Mouse (Mus musculus) liver, embryonic 15.5 days (tissue): ENCODE measurements around the gene Smdt1. TPM values are rescaled to one million over a fixed set of nuclear protein-coding genes. Genes with fewer than 3 reads are reported as not detected.

ENCODE experiments used
- ATAC-seq: fragments of 200-750 bp; cut with Nextera tagmentation; 2 replicates; pipeline ENCODE4 v1.8.0; 2017; ENCODE audit warnings: moderate number of reproducible peaks, mild to moderate bottlenecking, moderate library complexity; ENCODE audit not compliant: insufficient read depth
- H3K27ac ChIP-seq: fragments of 300-500 bp; sonication (generic); replicated peaks from 2 replicates; pipeline ENCODE4 v1.5.1; 2015; ENCODE audit warnings: mild to moderate bottlenecking, inconsistent platforms
- H3K27me3 ChIP-seq: fragments of 300-500 bp; sonication (generic); 2 replicates; pipeline ENCODE4 v1.6.1; 2015; ENCODE audit warnings: mild to moderate bottlenecking, inconsistent platforms
- H3K36me3 ChIP-seq: fragments of 300-500 bp; sonication (generic); replicated peaks from 2 replicates; pipeline ENCODE4 v1.6.1; 2015; ENCODE audit warnings: moderate library complexity, mild to moderate bottlenecking, inconsistent platforms
- H3K4me1 ChIP-seq: fragments of 300-500 bp; sonication (generic); replicated peaks from 2 replicates; pipeline ENCODE4 v1.6.1; 2015; ENCODE audit warnings: inconsistent platforms
- H3K4me2 ChIP-seq: fragments of 300-500 bp; sonication (generic); 2 replicates; pipeline ENCODE4 v1.6.1; 2015; ENCODE audit warnings: moderate library complexity, mild to moderate bottlenecking, inconsistent platforms
- H3K4me3 ChIP-seq: fragments of 300-500 bp; sonication (generic); replicated peaks from 2 replicates; pipeline ENCODE4 v1.5.1; 2015; ENCODE audit warnings: mild to moderate bottlenecking, inconsistent platforms
- H3K9ac ChIP-seq: fragments of 300-500 bp; sonication (generic); 2 replicates; pipeline ENCODE4 v1.6.1; 2015; ENCODE audit warnings: moderate library complexity, mild to moderate bottlenecking, inconsistent platforms
- H3K9me3 ChIP-seq: fragments of 300-500 bp; sonication (generic); replicated peaks from 2 replicates; pipeline ENCODE4 v1.6.1; 2016; ENCODE audit warnings: inconsistent platforms
- WGBS: fragments of 180-500 bp; shearing (Covaris S2); methylation state at CpG from one replicate; pipeline ENCODE4 v1.1.7; 2015; ENCODE audit warnings: mixed read lengths; ENCODE audit not compliant: insufficient replicate concordance; 5-methylcytosine and 5-hydroxymethylcytosine counted together
- polyA plus RNA-seq: library from polyadenylated mRNA; unstranded; fragments of >200 nt; fragmentation: Nextera tagmentation; extraction: Ambion mirVana; gene quantifications from 2 replicates; pipeline ENCODE4 v1.2.1, GENCODE M21; 2015

The Smdt1 gene
- 176 TPM in 2 replicates for polyA plus RNA-seq

GRCm38 (mm10) chr15:82338593-82339112, at the start of gene Smdt1, which contains the start of the genes Naga and Pheta2:
TSS of gene Smdt1 (plus strand) at chr15:82338959.
TSS of gene Naga (minus strand) at chr15:82338925.
TSS of gene Pheta2 (plus strand) at chr15:82338942.
- no peaks in the 10 kb centered on the region for H3K9me3 ChIP-seq
- under 1% methylated on average over 41 of the region's 41 CpGs for WGBS
- H3K27me3 ChIP-seq: no peaks in the 10 kb centered on the region
- H3K4me1 ChIP-seq: peaks cover 71% of the 10 kb centered on the region
- peak within 1 kb of the TSS; percentile 71 for H3K4me3 ChIP-seq
- peak within 1 kb of the TSS; percentile 84 for H3K4me2 ChIP-seq
- H3K9ac ChIP-seq: peak within 1 kb of the TSS; percentile 83
- ATAC-seq: peak; percentile 77
- H3K27ac ChIP-seq: peak within 1 kb of the TSS; percentile 100
- peaks cover 40% of the 10 kb centered on the region for H3K36me3 ChIP-seq

- H3K4me2 ChIP-seq: no peak overlapping the region
- no peak for ATAC-seq
- H3K4me3 ChIP-seq: no peak overlapping the region
- WGBS: 59% methylated on average over 7 of the region's 7 CpGs
- no peaks in the 10 kb centered on the region for H3K9me3 ChIP-seq
- no peaks in the 10 kb centered on the region for H3K36me3 ChIP-seq
- peaks cover 26% of the 10 kb centered on the region for H3K27me3 ChIP-seq
- no peak overlapping the region for H3K9ac ChIP-seq
- H3K27ac ChIP-seq: no peak overlapping the region
- peaks cover 20% of the 10 kb centered on the region for H3K4me1 ChIP-seq
Observed at GRCm38 (mm10) chr15:82290252-82290651, 48.5 kb upstream of the Smdt1 start.

GRCm38 (mm10) chr15:82292851-82293250, 45.9 kb upstream of the Smdt1 start:
- no peaks in the 10 kb centered on the region for H3K36me3 ChIP-seq
- peaks cover 21% of the 10 kb centered on the region for H3K27me3 ChIP-seq
- no peak overlapping the region for H3K9ac ChIP-seq
- H3K4me3 ChIP-seq: no peak overlapping the region
- H3K4me2 ChIP-seq: no peak overlapping the region
- H3K4me1 ChIP-seq: peaks cover 13% of the 10 kb centered on the region
- no peaks in the 10 kb centered on the region for H3K9me3 ChIP-seq
- WGBS: 18% methylated on average over 5 of the region's 5 CpGs
- no peak for ATAC-seq
- H3K27ac ChIP-seq: no peak overlapping the region

- H3K27ac ChIP-seq: no peak overlapping the region
- H3K9me3 ChIP-seq: no peaks in the 10 kb centered on the region
- no peak for ATAC-seq
- H3K36me3 ChIP-seq: no peaks in the 10 kb centered on the region
- no peak overlapping the region for H3K4me2 ChIP-seq
- 16% methylated on average over 7 of the region's 7 CpGs for WGBS
- H3K4me3 ChIP-seq: no peak overlapping the region
- peaks cover 13% of the 10 kb centered on the region for H3K4me1 ChIP-seq
- no peak overlapping the region for H3K9ac ChIP-seq
- H3K27me3 ChIP-seq: peaks cover 21% of the 10 kb centered on the region
Observed at GRCm38 (mm10) chr15:82293271-82293711, 45.5 kb upstream of the Smdt1 start.

GRCm38 (mm10) chr15:82294059-82294458, 44.7 kb upstream of the Smdt1 start:
- Histone ChIP-seq H3K4me2 (no peak overlapping the region), H3K27me3 (peaks cover 28% of the 10 kb centered on the region), H3K27ac (no peak overlapping the region), H3K4me3 (no peak overlapping the region), H3K9me3 (no peaks in the 10 kb centered on the region), H3K4me1 (peaks cover 17% of the 10 kb centered on the region), H3K36me3 (no peaks in the 10 kb centered on the region), H3K9ac (no peak overlapping the region)
- WGBS: 35% methylated on average over 8 of the region's 8 CpGs
- no peak for ATAC-seq

- H3K4me3 ChIP-seq: no peak within 1 kb of the TSS
- peaks cover 14% of the 10 kb centered on the region for H3K27me3 ChIP-seq
- H3K36me3 ChIP-seq: no peaks in the 10 kb centered on the region
- H3K4me2 ChIP-seq: peak within 1 kb of the TSS; percentile 29; the same call in 1 of the 2 replicates
- no peak within 1 kb of the TSS for H3K27ac ChIP-seq
- no peak within 1 kb of the TSS for H3K9ac ChIP-seq
- no peaks in the 10 kb centered on the region for H3K9me3 ChIP-seq
- WGBS: 48% methylated on average over 39 of the region's 39 CpGs
- H3K4me1 ChIP-seq: peaks cover 21% of the 10 kb centered on the region
- no peak for ATAC-seq
Observed at GRCm38 (mm10) chr15:82298764-82299561, 39.8 kb upstream of the Smdt1 start, which contains the start of gene Wbp2nl. TSS of gene Wbp2nl (plus strand) at chr15:82298954.

- 78% methylated on average over 3 of the region's 3 CpGs for WGBS
- H3K9ac ChIP-seq: no peak overlapping the region
- H3K4me3 ChIP-seq: no peak overlapping the region
- H3K4me2 ChIP-seq: no peak overlapping the region
- H3K4me1 ChIP-seq: no peaks in the 10 kb centered on the region; the same call in 1 of the 2 replicates
- H3K27me3 ChIP-seq: peaks cover 20% of the 10 kb centered on the region; the same call in 1 of the 2 replicates
- no peak overlapping the region for H3K27ac ChIP-seq
- no peaks in the 10 kb centered on the region for H3K9me3 ChIP-seq
- H3K36me3 ChIP-seq: no peaks in the 10 kb centered on the region
- ATAC-seq: 0 out of 2 replicates have a peak, but pooled peaks have one; percentile 37
Observed at GRCm38 (mm10) chr15:82307107-82307506, 31.7 kb upstream of the Smdt1 start.

- Histone ChIP-seq H3K27ac (no peak overlapping the region), H3K4me2 (no peak overlapping the region), H3K36me3 (no peaks in the 10 kb centered on the region), H3K27me3 (peaks cover 20% of the 10 kb centered on the region; the same call in 1 of the 2 replicates), H3K9ac (no peak overlapping the region), H3K9me3 (no peaks in the 10 kb centered on the region), H3K4me1 (no peaks in the 10 kb centered on the region; the same call in 1 of the 2 replicates), H3K4me3 (no peak overlapping the region)
- WGBS: 62% methylated on average over 3 of the region's 3 CpGs
- ATAC-seq: no peak
Observed at GRCm38 (mm10) chr15:82308416-82308815, 30.3 kb upstream of the Smdt1 start.

GRCm38 (mm10) chr15:82317839-82318238, 20.9 kb upstream of the Smdt1 start:
- ATAC-seq: no peak

GRCm38 (mm10) chr15:82319613-82320012, 19.1 kb upstream of the Smdt1 start:
- Histone ChIP-seq H3K36me3 (no peaks in the 10 kb centered on the region), H3K27me3 (peaks cover 4% of the 10 kb centered on the region; the same call in 1 of the 2 replicates), H3K27ac (no peak overlapping the region), H3K9me3 (no peaks in the 10 kb centered on the region), H3K9ac (no peak overlapping the region), H3K4me2 (no peak overlapping the region), H3K4me1 (no peaks in the 10 kb centered on the region), H3K4me3 (no peak overlapping the region)
- 49% methylated on average over 1 of the region's 1 CpGs for WGBS
- ATAC-seq: no peak

More at GRCm38 (mm10) chr15:82317839-82318238, 20.9 kb upstream of the Smdt1 start:
- Histone ChIP-seq H3K9me3 (no peaks in the 10 kb centered on the region), H3K27ac (no peak overlapping the region), H3K27me3 (no peaks in the 10 kb centered on the region), H3K9ac (no peak overlapping the region), H3K4me2 (no peak overlapping the region), H3K4me3 (no peak overlapping the region), H3K36me3 (no peaks in the 10 kb centered on the region), H3K4me1 (no peaks in the 10 kb centered on the region)
- 66% methylated on average over 6 of the region's 6 CpGs for WGBS

- Histone ChIP-seq H3K4me1 (peaks cover 5% of the 10 kb centered on the region; the same call in 1 of the 2 replicates), H3K27me3 (peaks cover 4% of the 10 kb centered on the region; the same call in 1 of the 2 replicates), H3K36me3 (no peaks in the 10 kb centered on the region), H3K4me2 (no peak overlapping the region), H3K27ac (no peak overlapping the region), H3K9ac (no peak overlapping the region), H3K4me3 (no peak overlapping the region), H3K9me3 (no peaks in the 10 kb centered on the region)
- 76% methylated on average over 8 of the region's 8 CpGs for WGBS
- no peak for ATAC-seq
Observed at GRCm38 (mm10) chr15:82322195-82322594, 16.6 kb upstream of the Smdt1 start.
